Mouse (Mus musculus): ENCODE data around the gene Tubb4b. TPM values are rescaled to one million over a fixed set of nuclear protein-coding genes. Genes with fewer than 3 reads are reported as not detected.

Tubb4b gene
- polyA plus RNA-seq, 1 experiment from 2014 or later, result 704 TPM

GRCm38 (mm10) chr2:25217666-25218065 is 6.8 kb downstream of the Tubb4b start:
- H3K36me3 ChIP-seq, result peaks cover 7% of the 10 kb centered on the region
- H3K4me1 ChIP-seq, result peaks cover 4% of the 10 kb centered on the region; the same call in 1 of the 2 replicates
- H3K4me3 ChIP-seq, result no peak overlapping the region
- no peak overlapping the region for H3K9ac ChIP-seq
- H3K27me3 ChIP-seq, result no peaks in the 10 kb centered on the region
- no peaks in the 10 kb centered on the region for H3K9me3 ChIP-seq
- WGBS, result 47% methylated on average over 2 of the region's 2 CpGs
- H3K4me2 ChIP-seq, result no peak overlapping the region
- ATAC-seq (ENCODE audit: borderline replicate concordance, extremely low read depth, low FRiP score, low TSS enrichment), result no peak
- H3K27ac ChIP-seq, result no peak overlapping the region

GRCm38 (mm10) chr2:25214444-25214843 is 10.1 kb downstream of the Tubb4b start, which contains the start of gene Stpg3:
Gene Stpg3, minus strand, starts transcription at chr2:25214637.
- H3K36me3 ChIP-seq, result no peaks in the 10 kb centered on the region
- no peak within 1 kb of the TSS for H3K9ac ChIP-seq
- no peaks in the 10 kb centered on the region for H3K27me3 ChIP-seq
- WGBS, result 55% methylated on average over 3 of the region's 3 CpGs
- peaks cover 18% of the 10 kb centered on the region for H3K4me1 ChIP-seq
- H3K4me3 ChIP-seq, result no peak within 1 kb of the TSS
- no peaks in the 10 kb centered on the region for H3K9me3 ChIP-seq
- no peak within 1 kb of the TSS for H3K27ac ChIP-seq
- ATAC-seq (ENCODE audit: borderline replicate concordance, extremely low read depth, low FRiP score, low TSS enrichment), result no peak
- no peak within 1 kb of the TSS for H3K4me2 ChIP-seq

- Histone ChIP-seq H3K4me1 (peaks cover 22% of the 10 kb centered on the region), H3K4me2 (no peak overlapping the region), H3K4me3 (no peak overlapping the region), H3K9me3 (no peaks in the 10 kb centered on the region), H3K27me3 (no peaks in the 10 kb centered on the region), H3K9ac (no peak overlapping the region), H3K36me3 (no peaks in the 10 kb centered on the region), H3K27ac (no peak overlapping the region)
- WGBS, result 61% methylated on average over 23 of the region's 23 CpGs
- no peak for ATAC-seq (ENCODE audit: borderline replicate concordance, extremely low read depth, low FRiP score, low TSS enrichment)
Measured at GRCm38 (mm10) chr2:25213266-25213865, 11.1 kb downstream of the Tubb4b start.

- Histone ChIP-seq H3K27me3 (no peaks in the 10 kb centered on the region), H3K36me3 (peaks cover 13% of the 10 kb centered on the region), H3K9ac (peak within 1 kb of the TSS; percentile 91), H3K9me3 (no peaks in the 10 kb centered on the region), H3K4me2 (peak within 1 kb of the TSS; percentile 75), H3K27ac (peak within 1 kb of the TSS; percentile 90), H3K4me3 (peak within 1 kb of the TSS; percentile 87), H3K4me1 (peaks cover 22% of the 10 kb centered on the region)
- WGBS, result under 1% methylated on average over 44 of the region's 44 CpGs
- peak; percentile 91 for ATAC-seq (ENCODE audit: borderline replicate concordance, extremely low read depth, low FRiP score, low TSS enrichment)
Measured at GRCm38 (mm10) chr2:25211121-25211670, 13.3 kb downstream of the Tubb4b start, which contains the start of gene Nelfb. Gene Nelfb, minus strand, starts transcription at chr2:25211489.

- Histone ChIP-seq H3K27ac (peak overlapping the region; percentile 90), H3K9ac (peak overlapping the region; percentile 91), H3K9me3 (no peaks in the 10 kb centered on the region), H3K27me3 (no peaks in the 10 kb centered on the region), H3K4me1 (peaks cover 22% of the 10 kb centered on the region), H3K36me3 (peaks cover 19% of the 10 kb centered on the region), H3K4me2 (peak overlapping the region; percentile 75), H3K4me3 (peak overlapping the region; percentile 87)
- WGBS, result 1% methylated on average over 24 of the region's 24 CpGs
- no peak for ATAC-seq (ENCODE audit: borderline replicate concordance, extremely low read depth, low FRiP score, low TSS enrichment)
Measured at GRCm38 (mm10) chr2:25210686-25211085, 13.8 kb downstream of the Tubb4b start.

GRCm38 (mm10) chr2:25207593-25207992 is 16.9 kb downstream of the Tubb4b start:
- Histone ChIP-seq H3K27ac (no peak overlapping the region), H3K4me2 (no peak overlapping the region), H3K9me3 (no peaks in the 10 kb centered on the region), H3K36me3 (peaks cover 50% of the 10 kb centered on the region), H3K27me3 (no peaks in the 10 kb centered on the region), H3K4me3 (no peak overlapping the region), H3K4me1 (peaks cover 22% of the 10 kb centered on the region), H3K9ac (no peak overlapping the region)
- no peak for ATAC-seq (ENCODE audit: borderline replicate concordance, extremely low read depth, low FRiP score, low TSS enrichment)
- WGBS, result 88% methylated on average over 1 of the region's 1 CpGs

GRCm38 (mm10) chr2:25203631-25204214 is 20.8 kb downstream of the Tubb4b start:
- peaks cover 86% of the 10 kb centered on the region for H3K36me3 ChIP-seq
- H3K9me3 ChIP-seq, result no peaks in the 10 kb centered on the region
- no peaks in the 10 kb centered on the region for H3K27me3 ChIP-seq
- H3K4me2 ChIP-seq, result no peak overlapping the region
- ATAC-seq (ENCODE audit: borderline replicate concordance, extremely low read depth, low FRiP score, low TSS enrichment), result peak; percentile 28; the same call in 1 of the 2 replicates
- no peak overlapping the region for H3K4me3 ChIP-seq
- H3K4me1 ChIP-seq, result no peaks in the 10 kb centered on the region; the same call in 1 of the 2 replicates
- no peak overlapping the region for H3K27ac ChIP-seq
- 62% methylated on average over 4 of the region's 4 CpGs for WGBS
- no peak overlapping the region for H3K9ac ChIP-seq

- H3K27me3 ChIP-seq, result peaks cover 2% of the 10 kb centered on the region; the same call in 1 of the 2 replicates
- no peak overlapping the region for H3K9ac ChIP-seq
- no peak overlapping the region for H3K4me2 ChIP-seq
- WGBS, result 86% methylated on average over 2 of the region's 2 CpGs
- H3K36me3 ChIP-seq, result peaks cover 67% of the 10 kb centered on the region
- H3K4me1 ChIP-seq, result peaks cover 16% of the 10 kb centered on the region
- H3K4me3 ChIP-seq, result no peak overlapping the region
- no peak for ATAC-seq (ENCODE audit: borderline replicate concordance, extremely low read depth, low FRiP score, low TSS enrichment)
- no peak overlapping the region for H3K27ac ChIP-seq
- no peaks in the 10 kb centered on the region for H3K9me3 ChIP-seq
Measured at GRCm38 (mm10) chr2:25200631-25201030, 23.9 kb downstream of the Tubb4b start.

GRCm38 (mm10) chr2:25197946-25198345 is 26.6 kb downstream of the Tubb4b start:
- Histone ChIP-seq H3K4me3 (no peak overlapping the region), H3K9ac (no peak overlapping the region), H3K27ac (0 out of 2 replicates have a peak overlapping the region, but pooled peaks have one; percentile 74), H3K4me2 (no peak overlapping the region), H3K9me3 (no peaks in the 10 kb centered on the region), H3K27me3 (peaks cover 9% of the 10 kb centered on the region), H3K36me3 (peaks cover 40% of the 10 kb centered on the region), H3K4me1 (peaks cover 36% of the 10 kb centered on the region)
- ATAC-seq (ENCODE audit: borderline replicate concordance, extremely low read depth, low FRiP score, low TSS enrichment), result no peak

GRCm38 (mm10) chr2:25197191-25197590 is 27.3 kb downstream of the Tubb4b start:
- peak overlapping the region; percentile 65 for H3K4me2 ChIP-seq
- no peak overlapping the region; the same call in 1 of the 2 replicates for H3K9ac ChIP-seq
- H3K4me1 ChIP-seq, result peaks cover 37% of the 10 kb centered on the region
- H3K9me3 ChIP-seq, result no peaks in the 10 kb centered on the region
- peaks cover 32% of the 10 kb centered on the region for H3K36me3 ChIP-seq
- peaks cover 9% of the 10 kb centered on the region for H3K27me3 ChIP-seq
- ATAC-seq (ENCODE audit: borderline replicate concordance, extremely low read depth, low FRiP score, low TSS enrichment), result no peak
- 0 out of 2 replicates have a peak overlapping the region, but pooled peaks have one; percentile 36 for H3K4me3 ChIP-seq
- H3K27ac ChIP-seq, result peak overlapping the region; percentile 74
- WGBS, result 21% methylated on average over 2 of the region's 2 CpGs

- ATAC-seq (ENCODE audit: borderline replicate concordance, extremely low read depth, low FRiP score, low TSS enrichment), result peak; percentile 55
- H3K9me3 ChIP-seq, result no peaks in the 10 kb centered on the region
- peaks cover 9% of the 10 kb centered on the region for H3K27me3 ChIP-seq
- H3K4me3 ChIP-seq, result peak within 1 kb of the TSS; percentile 36
- peak within 1 kb of the TSS; percentile 65 for H3K4me2 ChIP-seq
- peak within 1 kb of the TSS; percentile 74 for H3K27ac ChIP-seq
- WGBS, result 16% methylated on average over 8 of the region's 8 CpGs
- peak within 1 kb of the TSS; percentile 39 for H3K9ac ChIP-seq
- H3K4me1 ChIP-seq, result peaks cover 37% of the 10 kb centered on the region
- peaks cover 24% of the 10 kb centered on the region for H3K36me3 ChIP-seq
Measured at GRCm38 (mm10) chr2:25196172-25196954, 28.1 kb downstream of the Tubb4b start, which contains the start of gene Tor4a. Gene Tor4a, minus strand, starts transcription at chr2:25196886.
